Mouse (Mus musculus): ENCODE measurements around the gene Akr1d1. TPM values are rescaled to one million over a fixed set of nuclear protein-coding genes. Genes with fewer than 3 reads are reported as not detected.

Gene Akr1d1
- total RNA-seq, 2 experiments from 2014 or later: not detected

GRCm38 (mm10) chr6:37616136-37616535, 86.2 kb downstream of the Akr1d1 start:
- no peak for DNase-seq (ENCODE audit: low spot score in 2 of 2)

GRCm38 (mm10) chr6:37617431-37618011, 87.5 kb downstream of the Akr1d1 start:
- DNase-seq (ENCODE audit: low spot score in 2 of 2): no peak

Other genes with a start within 250 kb of the Akr1d1 start
- 10 to 100 TPM; 86.9 to 88.0 TPM for gene Dgki, start 230.0 kb upstream of the Akr1d1 start, total RNA-seq (2021)
- 1 to 10 TPM; 9.3 to 9.4 TPM for gene Creb3l2, start 88.0 kb upstream of the Akr1d1 start, total RNA-seq (2021)